Mouse (Mus musculus) ES-Bruce4 (cell line): ENCODE measurements at regions not wholly inside any gene's neighbourhood (a gene's known extent, or its start where the extent isn't known, plus 50 kb on each side); places are given as distances from the start of the nearest gene placed in this dataset.

ENCODE experiments used
- CTCF ChIP-seq: IDR thresholded peaks from one replicate; pipeline ENCODE4 v1.8.1; 2011; ENCODE audit warnings: low read depth, low read length
- EP300 ChIP-seq: IDR thresholded peaks from 2 replicates; pipeline ENCODE4 v1.6.1; 2011; ENCODE audit warnings: low read depth, low read length; ENCODE audit not compliant: insufficient read depth
- POLR2A ChIP-seq: IDR thresholded peaks from one replicate; pipeline ENCODE4 v1.8.1; 2011; ENCODE audit warnings: low read length; ENCODE audit not compliant: insufficient read depth

- TF ChIP-seq EP300 (no peak), POLR2A (no peak), CTCF (no peak)
These were observed 64.1 kb upstream of the Pax6 start for GRCm38 (mm10) chr2:105604553-105605116.
